Mouse (Mus musculus): Measurements from ENCODE around the gene L3mbtl4.
"Not testable (repeated sequence)": the region's sequence is repeated elsewhere in the genome, so short reads cannot be mapped to it uniquely, and the experiment has no call there.

Gene L3mbtl4

GRCm38 (mm10) chr17:68388481-68388880 lies 114.9 kb downstream of the L3mbtl4 start:
- DNase-seq (ENCODE audit: low spot score in 2 of 2) = no peak

- DNase-seq (ENCODE audit: low spot score in 2 of 2) = no peak
These were observed 132.4 kb downstream of the L3mbtl4 start for GRCm38 (mm10) chr17:68405993-68406392.

GRCm38 (mm10) chr17:68407121-68407520 lies 133.5 kb downstream of the L3mbtl4 start:
- DNase-seq (ENCODE audit: low spot score in 2 of 2) = not testable (repeated sequence)

GRCm38 (mm10) chr17:68422663-68423498 lies 149.3 kb downstream of the L3mbtl4 start:
- no peak for DNase-seq (ENCODE audit: low spot score in 2 of 2)

- no peak for DNase-seq (ENCODE audit: low spot score in 2 of 2)
These were observed 160.0 kb downstream of the L3mbtl4 start for GRCm38 (mm10) chr17:68433576-68433975.

GRCm38 (mm10) chr17:68450921-68451320 lies 177.3 kb downstream of the L3mbtl4 start:
- no peak for DNase-seq (ENCODE audit: low spot score in 2 of 2)

- no peak for DNase-seq (ENCODE audit: low spot score in 2 of 2)
These were observed 187.9 kb downstream of the L3mbtl4 start for GRCm38 (mm10) chr17:68461471-68461870.

GRCm38 (mm10) chr17:68467311-68467710 lies 193.7 kb downstream of the L3mbtl4 start:
- DNase-seq (ENCODE audit: low spot score in 2 of 2) = no peak

GRCm38 (mm10) chr17:68490065-68490691 lies 216.6 kb downstream of the L3mbtl4 start:
- no peak for DNase-seq (ENCODE audit: low spot score in 2 of 2)

GRCm38 (mm10) chr17:68492231-68492630 lies 218.6 kb downstream of the L3mbtl4 start:
- peak in 1 of 2 experiments; percentile 28 for DNase-seq (ENCODE audit: low spot score in 2 of 2)

GRCm38 (mm10) chr17:68502998-68503397 lies 229.4 kb downstream of the L3mbtl4 start:
- DNase-seq (ENCODE audit: low spot score in 2 of 2) = not testable (repeated sequence)

- DNase-seq (ENCODE audit: low spot score in 2 of 2) = no peak
These were observed 286.1 kb downstream of the L3mbtl4 start for GRCm38 (mm10) chr17:68559698-68560097.

GRCm38 (mm10) chr17:68560264-68560663 lies 286.7 kb downstream of the L3mbtl4 start:
- DNase-seq (ENCODE audit: low spot score in 2 of 2) = no peak

- DNase-seq (ENCODE audit: low spot score in 2 of 2) = no peak
These were observed 298.2 kb downstream of the L3mbtl4 start for GRCm38 (mm10) chr17:68571806-68572205.

- DNase-seq (ENCODE audit: low spot score in 2 of 2) = no peak
These were observed 311.6 kb downstream of the L3mbtl4 start for GRCm38 (mm10) chr17:68585195-68585594.

- no peak for DNase-seq (ENCODE audit: low spot score in 2 of 2)
These were observed 318.0 kb downstream of the L3mbtl4 start for GRCm38 (mm10) chr17:68591619-68592018.

- no peak for DNase-seq (ENCODE audit: low spot score in 2 of 2)
These were observed 329.1 kb downstream of the L3mbtl4 start for GRCm38 (mm10) chr17:68602744-68603143.

GRCm38 (mm10) chr17:68607691-68608090 lies 334.1 kb downstream of the L3mbtl4 start:
- DNase-seq (ENCODE audit: low spot score in 2 of 2) = no peak

- no peak for DNase-seq (ENCODE audit: low spot score in 2 of 2)
These were observed 337.6 kb downstream of the L3mbtl4 start for GRCm38 (mm10) chr17:68611247-68611646.

- no peak for DNase-seq (ENCODE audit: low spot score in 2 of 2)
These were observed 351.7 kb downstream of the L3mbtl4 start for GRCm38 (mm10) chr17:68625281-68625680.

- DNase-seq (ENCODE audit: low spot score in 2 of 2) = no peak
These were observed 356.2 kb downstream of the L3mbtl4 start for GRCm38 (mm10) chr17:68629631-68630426.

- peak; percentile 32 to 60 for DNase-seq (ENCODE audit: low spot score in 2 of 2)
These were observed 357.8 kb downstream of the L3mbtl4 start for GRCm38 (mm10) chr17:68631396-68631795.
